Comparison of ENCODE assay signal across 13 mouse cellular contexts in the genomic region with DNA sequence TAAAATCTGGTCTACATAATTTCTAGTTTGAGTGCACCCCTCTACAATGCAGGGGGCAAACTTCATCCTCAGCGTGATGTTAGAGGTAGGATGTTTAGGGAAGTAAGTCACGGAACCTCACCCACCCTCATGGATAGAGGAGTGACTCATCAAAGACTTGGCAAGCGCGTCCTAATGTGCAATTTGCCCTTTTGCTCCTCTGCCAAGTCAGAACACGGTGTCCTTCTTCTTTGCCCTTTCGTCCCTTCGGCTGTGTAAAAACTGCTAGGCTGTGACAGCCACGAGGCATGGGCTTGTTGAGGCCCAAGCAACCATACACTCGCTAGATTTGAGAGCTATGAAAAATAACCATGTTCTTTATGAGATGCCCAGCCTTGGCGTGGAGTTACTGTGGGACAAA. TPM values are rescaled to one million over a fixed set of nuclear protein-coding genes. Genes with fewer than 3 reads are reported as not detected.
DNase-seq lines count a peak whose midpoint lies in the region; ATAC-seq and TF ChIP-seq lines count a peak whose summit lies in the region.
"Had no signal": no experiment of that assay in that cellular context is flagged by ENCODE, and none has a peak within 500 bp of the region (broad histone marks: within the 10 kb centered on the region; RNA-seq: fewer than 3 reads in every experiment).

No protein-coding gene starts in this region.

- no peaks in the 10 kb centered on the region for H3K27me3 ChIP-seq in kidney, embryonic 14.5 days (ENCODE audit: control insufficient read depth, insufficient read depth, low read length)
- H3K27me3 ChIP-seq: hindbrain, embryonic 13.5 days; limb, embryonic 15.5 days; megakaryocyte, embryonic 14.5 days had no signal

- no peaks in the 10 kb centered on the region for H3K9me3 ChIP-seq in kidney, embryonic 14.5 days (ENCODE audit: control insufficient read depth, low read length)
- H3K9me3 ChIP-seq: limb, embryonic 15.5 days had no signal

- no peak overlapping the region for H3K27ac ChIP-seq in kidney, embryonic 14.5 days (ENCODE audit: low read depth, low read length)
- H3K27ac ChIP-seq in bone marrow macrophage, adult 2 months (ENCODE audit: insufficient read depth, low read depth, low read length): peak overlapping the region; percentile 88
- H3K27ac ChIP-seq: hindbrain, embryonic 13.5 days; limb, embryonic 15.5 days had no signal

- no peak for TF ChIP-seq CTCF in bone marrow macrophage, adult 2 months (IDR thresholded peaks at IDR 0.05; ENCODE audit: low read depth, low read length)

- no peak for ATAC-seq in kidney, embryonic 14.5 days (ENCODE audit: low FRiP score, low TSS enrichment)
- ATAC-seq: intestine, postnatal 0 days had no signal

- H3K4me3 ChIP-seq in kidney, embryonic 14.5 days (ENCODE audit: low read length): no peak overlapping the region
- peak overlapping the region; percentile 14; the same call in 1 of the 2 replicates for H3K4me3 ChIP-seq in bone marrow macrophage, adult 2 months (ENCODE audit: insufficient read depth, low read length)
- H3K4me3 ChIP-seq: hindbrain, embryonic 13.5 days; limb, embryonic 15.5 days; megakaryocyte, embryonic 14.5 days had no signal

- no peak for TF ChIP-seq POLR2A in bone marrow macrophage, adult 2 months (IDR thresholded peaks at IDR 0.05; ENCODE audit: borderline replicate concordance, low read depth, low read length)

- H3K4me2 ChIP-seq in kidney, embryonic 14.5 days (replicated peaks; ENCODE audit: low read depth, low read length): no peak overlapping the region
- H3K4me2 ChIP-seq: hindbrain, embryonic 13.5 days; limb, embryonic 15.5 days had no signal

- DNase-seq in kidney, adult 9 months: peak; percentile 86
- peak; percentile 13 for DNase-seq in 3134 (ENCODE audit: extremely low read depth, insufficient read length, low spot score)
- peak; percentile 53 for DNase-seq in 3T3-L1 (ENCODE audit: low read depth, low spot score)
- DNase-seq in spleen, postnatal 14 days (ENCODE audit: low spot score in 2 of 2): no peak
- no peak for DNase-seq in spleen, postnatal 4 days (ENCODE audit: low spot score in 2 of 2)
- DNase-seq in cerebellum, postnatal 10 days: no peak
- DNase-seq: cerebellum, adult 9-11 months had no signal

- 79% methylated on average over 10 of the region's 10 CpGs for WGBS in kidney, embryonic 14.5 days

- H3K36me3 ChIP-seq in kidney, embryonic 14.5 days (ENCODE audit: control insufficient read depth, insufficient read depth, low read length): no peaks in the 10 kb centered on the region
- H3K36me3 ChIP-seq: hindbrain, embryonic 13.5 days; limb, embryonic 15.5 days had no signal

- no peaks in the 10 kb centered on the region for H3K4me1 ChIP-seq in kidney, embryonic 14.5 days (ENCODE audit: control insufficient read depth, insufficient read depth, low read length)
- H3K4me1 ChIP-seq in bone marrow macrophage, adult 2 months (ENCODE audit: control insufficient read depth, insufficient read depth, low read length): peaks cover 17% of the 10 kb centered on the region
- H3K4me1 ChIP-seq: hindbrain, embryonic 13.5 days; limb, embryonic 15.5 days had no signal

- no peak overlapping the region for H3K9ac ChIP-seq in kidney, embryonic 14.5 days (ENCODE audit: low read depth, low read length)
- H3K9ac ChIP-seq: hindbrain, embryonic 13.5 days; limb, embryonic 15.5 days had no signal

RNA-seq across cellular contexts. Expression of a gene that starts 6.8 kb away (rescaled TPM):
- polyA plus RNA-seq in kidney, embryonic 14.5 days (2014; fragmentation: Nextera tagmentation; extraction: Ambion mirVana): not detected in 2 replicates
- polyA plus RNA-seq in bone marrow macrophage, adult 2 months (2012; ENCODE audit: insufficient read depth, insufficient read length, missing spikeins): 4.6 and 5.6 TPM in 2 replicates

Comparison
In these comparisons a context has a peak if more than half of its experiments do, and no peak if none do; other contexts are left out.
1. DNase-seq: peak in kidney, adult 9 months (single experiment), 3134 (single experiment) and 3T3-L1 (single experiment); none in spleen, postnatal 14 days (0 of 2), spleen, postnatal 4 days (0 of 2) and cerebellum, postnatal 10 days (0 of 2).